Mouse (Mus musculus): ENCODE measurements at regions not wholly inside any gene's neighbourhood (a gene's known extent, or its start where the extent isn't known, plus 50 kb on each side); places are given as distances from the start of the nearest gene placed in this dataset.

DNA sequence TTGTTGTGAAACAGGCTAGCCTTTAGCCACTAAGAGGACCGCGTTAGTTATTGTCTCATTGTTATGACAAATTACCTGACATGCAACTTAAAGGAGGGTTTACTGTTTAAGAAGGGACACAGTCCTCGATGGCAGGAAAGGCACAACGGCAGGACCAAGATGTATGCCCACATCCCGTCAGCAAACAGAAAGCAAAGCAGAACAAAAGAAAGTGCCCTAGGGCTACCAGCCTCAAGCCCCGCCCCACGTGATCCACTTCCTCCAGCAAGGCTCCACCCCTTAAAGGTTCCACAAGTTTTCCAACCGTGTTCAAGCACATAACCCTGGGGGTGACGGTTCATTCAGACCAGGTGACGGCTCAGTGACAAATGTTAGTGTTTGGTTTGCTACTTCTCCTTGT is 72.2 kb upstream of the Ccdc39 start:
- TF ChIP-seq CTCF (conservative IDR thresholded peaks at IDR 0.05; ENCODE audit: insufficient read depth, insufficient read length, low read depth, low read length) (no peak), POLR2A (IDR thresholded peaks at IDR 0.05; ENCODE audit: low read depth, low read length) (no peak)

Measured in kidney, adult 2 months (tissue).